Mouse (Mus musculus): Measurements from ENCODE around the gene Dgcr2. TPM values are rescaled to one million over a fixed set of nuclear protein-coding genes. Genes with fewer than 3 reads are reported as not detected.
A peak's percentile ranks its signal among the peaks of the same experiment; 100 is the strongest.

The Dgcr2 gene
- polyA plus RNA-seq, 1 experiment from 2014 or later, result 21.3 TPM

- ATAC-seq (ENCODE audit: low read depth), result no peak
- WGBS (ENCODE audit: insufficient replicate concordance), result 23% methylated on average over 7 of the region's 7 CpGs
- peaks cover 80% of the 10 kb centered on the region for H3K27me3 ChIP-seq (ENCODE audit: control insufficient read depth, insufficient read depth, low read depth, low read length)
Measured at GRCm38 (mm10) chr16:17832821-17833220, 65.5 kb downstream of the Dgcr2 start, which contains the start of gene B830017H08Rik. TSS of gene B830017H08Rik (plus strand) at chr16:17833121.

GRCm38 (mm10) chr16:17831781-17832180 lies 66.6 kb downstream of the Dgcr2 start:
- ATAC-seq (ENCODE audit: low read depth), result no peak
- H3K27ac ChIP-seq (ENCODE audit: low read length), result no peak overlapping the region
- H3K9me3 ChIP-seq (replicated peaks; ENCODE audit: control insufficient read depth, low read length), result no peaks in the 10 kb centered on the region
- no peaks in the 10 kb centered on the region for H3K36me3 ChIP-seq (ENCODE audit: control insufficient read depth, insufficient read depth)
- no peaks in the 10 kb centered on the region; the same call in 1 of the 2 replicates for H3K4me1 ChIP-seq (ENCODE audit: control insufficient read depth, low read depth, low read length)
- no peak overlapping the region for H3K4me2 ChIP-seq (ENCODE audit: low read depth, low read length)
- peaks cover 70% of the 10 kb centered on the region for H3K27me3 ChIP-seq (ENCODE audit: control insufficient read depth, insufficient read depth, low read depth, low read length)
- H3K9ac ChIP-seq (ENCODE audit: low read depth, low read length), result no peak overlapping the region
- H3K4me3 ChIP-seq (ENCODE audit: low read depth, low read length), result no peak overlapping the region
- WGBS (ENCODE audit: insufficient replicate concordance), result 14% methylated on average over 11 of the region's 11 CpGs

More at GRCm38 (mm10) chr16:17832821-17833220, 65.5 kb downstream of the Dgcr2 start, which contains the start of gene B830017H08Rik:
- Histone ChIP-seq H3K36me3 (ENCODE audit: control insufficient read depth, insufficient read depth) (no peaks in the 10 kb centered on the region), H3K9ac (ENCODE audit: low read depth, low read length) (no peak within 1 kb of the TSS), H3K9me3 (replicated peaks; ENCODE audit: control insufficient read depth, low read length) (no peaks in the 10 kb centered on the region), H3K4me1 (ENCODE audit: control insufficient read depth, low read depth, low read length) (no peaks in the 10 kb centered on the region; the same call in 1 of the 2 replicates), H3K4me2 (ENCODE audit: low read depth, low read length) (peak within 1 kb of the TSS; percentile 66), H3K27ac (ENCODE audit: low read length) (no peak within 1 kb of the TSS), H3K4me3 (ENCODE audit: low read depth, low read length) (peak within 1 kb of the TSS; percentile 47)

- Histone ChIP-seq H3K4me1 (ENCODE audit: control insufficient read depth, low read depth, low read length) (no peaks in the 10 kb centered on the region; the same call in 1 of the 2 replicates), H3K36me3 (ENCODE audit: control insufficient read depth, insufficient read depth) (no peaks in the 10 kb centered on the region), H3K4me3 (ENCODE audit: low read depth, low read length) (no peak overlapping the region), H3K9me3 (replicated peaks; ENCODE audit: control insufficient read depth, low read length) (no peaks in the 10 kb centered on the region), H3K4me2 (ENCODE audit: low read depth, low read length) (no peak overlapping the region), H3K27ac (ENCODE audit: low read length) (no peak overlapping the region), H3K9ac (ENCODE audit: low read depth, low read length) (no peak overlapping the region), H3K27me3 (ENCODE audit: control insufficient read depth, insufficient read depth, low read depth, low read length) (peaks cover 59% of the 10 kb centered on the region)
- WGBS (ENCODE audit: insufficient replicate concordance), result 57% methylated on average over 10 of the region's 10 CpGs
- ATAC-seq (ENCODE audit: low read depth), result no peak
Measured at GRCm38 (mm10) chr16:17830385-17831178, 67.8 kb downstream of the Dgcr2 start.

GRCm38 (mm10) chr16:17828867-17829266 lies 69.5 kb downstream of the Dgcr2 start:
- H3K27ac ChIP-seq (ENCODE audit: low read length), result no peak overlapping the region
- no peak overlapping the region for H3K4me3 ChIP-seq (ENCODE audit: low read depth, low read length)
- H3K36me3 ChIP-seq (ENCODE audit: control insufficient read depth, insufficient read depth), result no peaks in the 10 kb centered on the region
- H3K27me3 ChIP-seq (ENCODE audit: control insufficient read depth, insufficient read depth, low read depth, low read length), result peaks cover 42% of the 10 kb centered on the region
- H3K9me3 ChIP-seq (replicated peaks; ENCODE audit: control insufficient read depth, low read length), result no peaks in the 10 kb centered on the region
- 60% methylated on average over 3 of the region's 3 CpGs for WGBS (ENCODE audit: insufficient replicate concordance)
- H3K9ac ChIP-seq (ENCODE audit: low read depth, low read length), result no peak overlapping the region
- H3K4me1 ChIP-seq (ENCODE audit: control insufficient read depth, low read depth, low read length), result no peaks in the 10 kb centered on the region; the same call in 1 of the 2 replicates
- no peak for ATAC-seq (ENCODE audit: low read depth)
- no peak overlapping the region for H3K4me2 ChIP-seq (ENCODE audit: low read depth, low read length)

- no peak overlapping the region for H3K4me2 ChIP-seq (ENCODE audit: low read depth, low read length)
- WGBS (ENCODE audit: insufficient replicate concordance), result 22% methylated on average over 2 of the region's 2 CpGs
- no peak overlapping the region for H3K4me3 ChIP-seq (ENCODE audit: low read depth, low read length)
- peaks cover 35% of the 10 kb centered on the region for H3K27me3 ChIP-seq (ENCODE audit: control insufficient read depth, insufficient read depth, low read depth, low read length)
- H3K9ac ChIP-seq (ENCODE audit: low read depth, low read length), result no peak overlapping the region
- no peak for ATAC-seq (ENCODE audit: low read depth)
- H3K9me3 ChIP-seq (replicated peaks; ENCODE audit: control insufficient read depth, low read length), result no peaks in the 10 kb centered on the region
- no peaks in the 10 kb centered on the region; the same call in 1 of the 2 replicates for H3K4me1 ChIP-seq (ENCODE audit: control insufficient read depth, low read depth, low read length)
- no peaks in the 10 kb centered on the region for H3K36me3 ChIP-seq (ENCODE audit: control insufficient read depth, insufficient read depth)
- no peak overlapping the region for H3K27ac ChIP-seq (ENCODE audit: low read length)
Measured at GRCm38 (mm10) chr16:17828229-17828628, 70.1 kb downstream of the Dgcr2 start.

- no peak overlapping the region for H3K9ac ChIP-seq (ENCODE audit: low read depth, low read length)
- WGBS (ENCODE audit: insufficient replicate concordance), result 69% methylated on average over 2 of the region's 2 CpGs
- ATAC-seq (ENCODE audit: low read depth), result no peak
- H3K4me3 ChIP-seq (ENCODE audit: low read depth, low read length), result no peak overlapping the region
- H3K27me3 ChIP-seq (ENCODE audit: control insufficient read depth, insufficient read depth, low read depth, low read length), result peaks cover 18% of the 10 kb centered on the region
- no peaks in the 10 kb centered on the region for H3K4me1 ChIP-seq (ENCODE audit: control insufficient read depth, low read depth, low read length)
- H3K4me2 ChIP-seq (ENCODE audit: low read depth, low read length), result no peak overlapping the region
- no peak overlapping the region for H3K27ac ChIP-seq (ENCODE audit: low read length)
- no peaks in the 10 kb centered on the region for H3K9me3 ChIP-seq (replicated peaks; ENCODE audit: control insufficient read depth, low read length)
- no peaks in the 10 kb centered on the region for H3K36me3 ChIP-seq (ENCODE audit: control insufficient read depth, insufficient read depth)
Measured at GRCm38 (mm10) chr16:17826500-17826899, 71.9 kb downstream of the Dgcr2 start.

- Histone ChIP-seq H3K4me3 (ENCODE audit: low read depth, low read length) (no peak overlapping the region), H3K27me3 (ENCODE audit: control insufficient read depth, insufficient read depth, low read depth, low read length) (peaks cover 37% of the 10 kb centered on the region), H3K27ac (ENCODE audit: low read length) (no peak overlapping the region), H3K4me1 (ENCODE audit: control insufficient read depth, low read depth, low read length) (peaks cover 3% of the 10 kb centered on the region; the same call in 1 of the 2 replicates), H3K9ac (ENCODE audit: low read depth, low read length) (no peak overlapping the region), H3K9me3 (replicated peaks; ENCODE audit: control insufficient read depth, low read length) (no peaks in the 10 kb centered on the region), H3K36me3 (ENCODE audit: control insufficient read depth, insufficient read depth) (no peaks in the 10 kb centered on the region), H3K4me2 (ENCODE audit: low read depth, low read length) (no peak overlapping the region)
- 63% methylated on average over 8 of the region's 8 CpGs for WGBS (ENCODE audit: insufficient replicate concordance)
- no peak for ATAC-seq (ENCODE audit: low read depth)
Measured at GRCm38 (mm10) chr16:17816528-17816927, 81.8 kb downstream of the Dgcr2 start.

GRCm38 (mm10) chr16:17815411-17816402 lies 82.7 kb downstream of the Dgcr2 start:
- peak overlapping the region; percentile 42 for H3K4me3 ChIP-seq (ENCODE audit: low read depth, low read length)
- peak overlapping the region; percentile 26 for H3K9ac ChIP-seq (ENCODE audit: low read depth, low read length)
- H3K4me1 ChIP-seq (ENCODE audit: control insufficient read depth, low read depth, low read length), result peaks cover 3% of the 10 kb centered on the region; the same call in 1 of the 2 replicates
- no peaks in the 10 kb centered on the region for H3K36me3 ChIP-seq (ENCODE audit: control insufficient read depth, insufficient read depth)
- H3K27me3 ChIP-seq (ENCODE audit: control insufficient read depth, insufficient read depth, low read depth, low read length), result peaks cover 34% of the 10 kb centered on the region
- peak; percentile 78 for ATAC-seq (ENCODE audit: low read depth)
- H3K4me2 ChIP-seq (ENCODE audit: low read depth, low read length), result peak overlapping the region; percentile 70
- no peak overlapping the region for H3K27ac ChIP-seq (ENCODE audit: low read length)
- 4% methylated on average over 63 of the region's 63 CpGs for WGBS (ENCODE audit: insufficient replicate concordance)
- no peaks in the 10 kb centered on the region for H3K9me3 ChIP-seq (replicated peaks; ENCODE audit: control insufficient read depth, low read length)
